Comparison of ENCODE assay signal across 8 mouse cellular contexts in the genomic region with DNA sequence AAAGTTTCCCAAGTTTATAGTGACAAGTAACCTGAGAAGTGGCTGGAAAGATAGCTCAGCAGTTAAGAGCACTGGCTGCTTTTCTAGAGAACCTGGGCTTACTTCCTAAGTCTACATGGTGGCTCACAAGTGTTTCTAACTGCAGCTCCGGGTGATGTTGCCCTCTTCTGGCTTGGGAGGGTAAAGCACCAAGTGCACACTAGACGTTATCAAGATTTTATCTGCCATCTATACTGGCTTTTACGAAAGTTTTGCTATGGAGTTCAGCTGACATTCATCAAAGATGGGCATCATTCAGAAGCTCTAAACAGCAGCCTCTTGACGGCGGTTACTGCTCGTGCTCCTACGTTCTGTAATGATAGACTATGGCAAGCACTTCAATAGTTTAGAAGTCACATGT. TPM values are rescaled to one million over a fixed set of nuclear protein-coding genes. Genes with fewer than 3 reads are reported as not detected.
DNase-seq lines count a peak whose midpoint lies in the region; ATAC-seq and TF ChIP-seq lines count a peak whose summit lies in the region.

No protein-coding gene starts in this region.

- intact Hi-C loops in heart, adult 2 months (cut with DNase I) = loop anchor here (2.0 to 10.0 kb wide), 6 partner anchors 13 to 376 kb away; partner anchors contain the start of gene Idnk

- no peak overlapping the region for H3K4me3 ChIP-seq in heart, adult 2 months
- H3K4me3 ChIP-seq in kidney, embryonic 16.5 days (ENCODE audit: low read length) = no peak overlapping the region
- no peak overlapping the region for H3K4me3 ChIP-seq in liver, adult 2 months (ENCODE audit: insufficient read depth, low read depth, low read length)
- no peak overlapping the region for H3K4me3 ChIP-seq in neural tube, embryonic 11.5 days (ENCODE audit: low read depth, low read length)

- peaks cover 1% of the 10 kb centered on the region; the same call in 1 of the 2 replicates for H3K4me1 ChIP-seq in heart, adult 2 months (ENCODE audit: control insufficient read depth, insufficient read depth, low read length)
- peaks cover 5% of the 10 kb centered on the region for H3K4me1 ChIP-seq in kidney, embryonic 16.5 days (ENCODE audit: insufficient read depth, low read length)
- peaks cover 3% of the 10 kb centered on the region; the same call in 1 of the 2 replicates for H3K4me1 ChIP-seq in liver, adult 2 months (ENCODE audit: control insufficient read depth, insufficient read depth, low read length)
- no peaks in the 10 kb centered on the region; the same call in 1 of the 2 replicates for H3K4me1 ChIP-seq in neural tube, embryonic 11.5 days (ENCODE audit: control insufficient read depth, insufficient read depth, low read length)

- TF ChIP-seq CTCF in heart, adult 2 months (IDR thresholded peaks at IDR 0.05) = peak; percentile 95
- peak; percentile 73 for TF ChIP-seq CTCF in liver, adult 2 months (IDR thresholded peaks at IDR 0.05; ENCODE audit: low read depth, low read length)

- no peaks in the 10 kb centered on the region for H3K9me3 ChIP-seq in kidney, embryonic 16.5 days (ENCODE audit: low read length)
- no peaks in the 10 kb centered on the region for H3K9me3 ChIP-seq in neural tube, embryonic 11.5 days (ENCODE audit: control insufficient read depth, low read length)

- ATAC-seq in kidney, embryonic 16.5 days (ENCODE audit: low FRiP score, low TSS enrichment) = peak; percentile 52; the same call in 1 of the 2 replicates
- ATAC-seq in neural tube, embryonic 11.5 days (ENCODE audit: insufficient read depth, low FRiP score, low TSS enrichment) = no peak

- no peaks in the 10 kb centered on the region for H3K27me3 ChIP-seq in heart, adult 2 months (ENCODE audit: control insufficient read depth, insufficient read depth, low read length)
- H3K27me3 ChIP-seq in kidney, embryonic 16.5 days (ENCODE audit: insufficient read depth, low read length) = no peaks in the 10 kb centered on the region
- H3K27me3 ChIP-seq in liver, adult 2 months (ENCODE audit: control insufficient read depth, insufficient read depth, low read length) = no peaks in the 10 kb centered on the region
- H3K27me3 ChIP-seq in neural tube, embryonic 11.5 days (ENCODE audit: control insufficient read depth, insufficient read depth, low read length) = no peaks in the 10 kb centered on the region

- no peak overlapping the region for H3K4me2 ChIP-seq in kidney, embryonic 16.5 days (replicated peaks; ENCODE audit: low read depth, low read length)
- H3K4me2 ChIP-seq in neural tube, embryonic 11.5 days (ENCODE audit: low read depth) = no peak overlapping the region

- no peak overlapping the region for H3K27ac ChIP-seq in heart, adult 2 months
- H3K27ac ChIP-seq in kidney, embryonic 16.5 days (ENCODE audit: low read length) = no peak overlapping the region
- no peak overlapping the region for H3K27ac ChIP-seq in liver, adult 2 months (replicated peaks; ENCODE audit: insufficient read depth, low read depth, low read length)
- H3K27ac ChIP-seq in neural tube, embryonic 11.5 days (ENCODE audit: low read depth, low read length) = no peak overlapping the region

- TF ChIP-seq EP300 in heart, adult 2 months (IDR thresholded peaks at IDR 0.05; ENCODE audit: insufficient read depth, low read depth, low read length) = no peak

- WGBS in heart, adult 2 months = 13% methylated on average over 7 of the region's 7 CpGs
- 10% methylated on average over 7 of the region's 7 CpGs for WGBS in kidney, embryonic 16.5 days
- WGBS in liver, adult 2 months = 14% methylated on average over 7 of the region's 7 CpGs
- 18% methylated on average over 7 of the region's 7 CpGs for WGBS in neural tube, embryonic 11.5 days

- no peaks in the 10 kb centered on the region for H3K79me2 ChIP-seq in heart, adult 2 months (replicated peaks; ENCODE audit: control insufficient read depth, insufficient read depth, low read length)
- no peaks in the 10 kb centered on the region for H3K79me2 ChIP-seq in liver, adult 2 months (ENCODE audit: control insufficient read depth, insufficient read depth, low read length)

- H3K9ac ChIP-seq in heart, adult 2 months (ENCODE audit: low read depth, low read length) = no peak overlapping the region
- H3K9ac ChIP-seq in kidney, embryonic 16.5 days (replicated peaks; ENCODE audit: low read length) = no peak overlapping the region
- H3K9ac ChIP-seq in liver, adult 2 months (ENCODE audit: low read depth, low read length) = no peak overlapping the region
- H3K9ac ChIP-seq in neural tube, embryonic 11.5 days (ENCODE audit: low read length) = no peak overlapping the region

- peak; percentile 91 for DNase-seq in CD4-positive, CD25-positive, alpha-beta regulatory T cell, adult 2 months (ENCODE audit: low read depth, low spot score)
- DNase-seq in adrenal gland, adult 8-10 months = peak; percentile 55
- DNase-seq in embryo, embryonic 9.5 days (ENCODE audit: extremely low spot score) = peak; percentile 75
- DNase-seq in heart, adult 2 months = peak; percentile 67 to 71
- DNase-seq in liver, adult 2 months (ENCODE audit: extremely low read depth, low read depth, low spot score) = peak; percentile 62
- DNase-seq in neural tube, embryonic 11.5 days (ENCODE audit: low spot score) = peak; percentile 72
- DNase-seq in telencephalon, adult 2 months (ENCODE audit: low read depth, low spot score) = peak; percentile 39

- H3K36me3 ChIP-seq in heart, adult 2 months (ENCODE audit: control insufficient read depth, insufficient read depth, low read length) = peaks cover 8% of the 10 kb centered on the region
- peaks cover 13% of the 10 kb centered on the region for H3K36me3 ChIP-seq in kidney, embryonic 16.5 days (ENCODE audit: insufficient read depth, low read length)
- peaks cover 19% of the 10 kb centered on the region for H3K36me3 ChIP-seq in liver, adult 2 months (ENCODE audit: control insufficient read depth, insufficient read depth, low read length)
- no peaks in the 10 kb centered on the region for H3K36me3 ChIP-seq in neural tube, embryonic 11.5 days (ENCODE audit: control insufficient read depth, insufficient read depth, low read length)

- no peak for TF ChIP-seq POLR2A in heart, adult 2 months (IDR thresholded peaks at IDR 0.05; ENCODE audit: insufficient read depth, low read depth, low read length)
- TF ChIP-seq POLR2A in liver, adult 2 months (IDR thresholded peaks at IDR 0.05; ENCODE audit: extremely low read depth, insufficient read depth, low read length) = no peak

RNA-seq across cellular contexts. Expression of gene 2210016F16Rik, which starts 2.9 kb away (rescaled TPM):
- 10 to 100 TPM; 27.5 to 36.5 (median 31.9) TPM for total RNA-seq in adrenal gland, adult 8-10 months (2022)
- 10 to 100 TPM; 15.2 to 17.5 TPM for total RNA-seq in heart, adult 2 months (2021)
- 10.4 and 11.2 TPM in 2 replicates for polyA plus RNA-seq in heart, adult 2 months (2012; rRNA removed)
- 29.3 and 31.0 TPM in 2 replicates for polyA plus RNA-seq in kidney, embryonic 16.5 days (2015; fragmentation: Nextera tagmentation; extraction: Ambion mirVana)
- total RNA-seq in liver, adult 2 months (2014; rRNA removed) = 26.8 and 27.3 TPM in 2 replicates
- 19.0 and 19.3 TPM in 2 replicates for polyA plus RNA-seq in liver, adult 2 months (2012; rRNA removed)
- 31.2 and 32.2 TPM in 2 replicates for polyA plus RNA-seq in neural tube, embryonic 11.5 days (2014; fragmentation: Nextera tagmentation; extraction: Ambion mirVana)

RNA-seq across cellular contexts. Expression of gene Rmi1, which starts 14.1 kb away (rescaled TPM):
- 10 to 100 TPM; 17.8 to 23.5 (median 21.6) TPM for total RNA-seq in adrenal gland, adult 8-10 months (2022)
- 1 to 10 TPM; 9.0 to 9.2 TPM for total RNA-seq in heart, adult 2 months (2021)
- polyA plus RNA-seq in heart, adult 2 months (2012; rRNA removed) = 5.2 and 8.7 TPM in 2 replicates
- polyA plus RNA-seq in kidney, embryonic 16.5 days (2015; fragmentation: Nextera tagmentation; extraction: Ambion mirVana) = 23.2 and 25.7 TPM in 2 replicates
- 9.3 and 9.5 TPM in 2 replicates for total RNA-seq in liver, adult 2 months (2014; rRNA removed)
- 5.1 and 5.4 TPM in 2 replicates for polyA plus RNA-seq in liver, adult 2 months (2012; rRNA removed)
- polyA plus RNA-seq in neural tube, embryonic 11.5 days (2014; fragmentation: Nextera tagmentation; extraction: Ambion mirVana) = 29.8 and 32.1 TPM in 2 replicates

RNA-seq across cellular contexts. Expression of gene Hnrnpk, which starts 15.2 kb away (rescaled TPM):
- 100 to 1,000 TPM; 695 to 896 (median 793) TPM for total RNA-seq in adrenal gland, adult 8-10 months (2022)
- total RNA-seq in heart, adult 2 months (2021) = 100 to 1,000 TPM; 388 to 416 TPM
- polyA plus RNA-seq in heart, adult 2 months (2012; rRNA removed) = 108 and 203 TPM in 2 replicates
- polyA plus RNA-seq in kidney, embryonic 16.5 days (2015; fragmentation: Nextera tagmentation; extraction: Ambion mirVana) = 1,654 and 1,686 TPM in 2 replicates
- 241 and 280 TPM in 2 replicates for total RNA-seq in liver, adult 2 months (2014; rRNA removed)
- polyA plus RNA-seq in liver, adult 2 months (2012; rRNA removed) = 140 and 162 TPM in 2 replicates
- 2,400 and 2,440 TPM in 2 replicates for polyA plus RNA-seq in neural tube, embryonic 11.5 days (2014; fragmentation: Nextera tagmentation; extraction: Ambion mirVana)

RNA-seq across cellular contexts. Expression of gene Kif27, which starts 29.0 kb away (rescaled TPM):
- total RNA-seq in adrenal gland, adult 8-10 months (2022) = 1 to 10 TPM in 3 of 4 experiments, under 1 TPM in 1; 0.55 to 3.4 (median 2.0) TPM
- under 1 TPM; 0.05 to 0.10 TPM for total RNA-seq in heart, adult 2 months (2021)
- polyA plus RNA-seq in heart, adult 2 months (2012; rRNA removed) = 0.09 and 0.10 TPM in 2 replicates
- 0.71 and 0.84 TPM in 2 replicates for polyA plus RNA-seq in kidney, embryonic 16.5 days (2015; fragmentation: Nextera tagmentation; extraction: Ambion mirVana)
- total RNA-seq in liver, adult 2 months (2014; rRNA removed) = under 0.01 TPM in 1 of 2 replicates, not detected in the other
- polyA plus RNA-seq in liver, adult 2 months (2012; rRNA removed) = not detected in 2 replicates
- polyA plus RNA-seq in neural tube, embryonic 11.5 days (2014; fragmentation: Nextera tagmentation; extraction: Ambion mirVana) = 1.0 and 1.7 TPM in 2 replicates

Comparison
In these comparisons a context has a peak if more than half of its experiments do, and no peak if none do; other contexts are left out.
1. DNase-seq: peak in every context shown above with its lines; median percentile 91 in CD4-positive, CD25-positive, alpha-beta regulatory T cell, adult 2 months; 75 in embryo, embryonic 9.5 days; 72 in neural tube, embryonic 11.5 days; 69 in heart, adult 2 months; 62 in liver, adult 2 months; 55 in adrenal gland, adult 8-10 months; 39 in telencephalon, adult 2 months.